Mouse (Mus musculus): ENCODE results near the gene Slc46a1. TPM values are rescaled to one million over a fixed set of nuclear protein-coding genes. Genes with fewer than 3 reads are reported as not detected.
A peak's percentile ranks its signal among the peaks of the same experiment; 100 is the strongest.

Slc46a1 gene
- polyA plus RNA-seq, 1 experiment from 2014 or later, result 16.9 TPM

DNA sequence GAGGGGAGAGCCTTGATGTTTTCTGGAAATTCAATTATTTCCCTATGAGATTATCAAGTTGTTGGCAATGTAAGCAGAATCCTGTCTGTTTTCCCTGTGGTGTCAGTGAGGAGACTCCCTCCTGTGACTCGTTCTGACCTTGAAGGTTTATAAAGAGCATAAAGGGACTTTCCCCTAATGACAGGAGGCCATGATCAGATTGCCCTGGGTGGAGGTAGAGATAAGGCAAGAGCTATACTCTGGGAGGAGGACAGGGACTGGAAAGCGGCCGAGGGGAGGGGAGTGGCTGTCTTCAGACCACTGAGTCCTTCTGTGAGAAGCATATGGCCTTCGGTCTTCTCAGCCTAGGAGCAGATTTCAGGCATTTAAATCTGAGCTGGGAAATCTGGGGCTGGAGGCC is 31.4 kb upstream of the Slc46a1 start:
- no peaks in the 10 kb centered on the region for H3K27me3 ChIP-seq
- peaks cover 6% of the 10 kb centered on the region; the same call in 1 of the 2 replicates for H3K4me1 ChIP-seq (replicated peaks)
- ATAC-seq (ENCODE audit: low read depth), result no peak
- H3K9ac ChIP-seq, result no peak overlapping the region
- H3K4me2 ChIP-seq, result no peak overlapping the region
- 81% methylated on average over 4 of the region's 4 CpGs for WGBS
- no peaks in the 10 kb centered on the region for H3K9me3 ChIP-seq
- no peak overlapping the region for H3K27ac ChIP-seq (replicated peaks)
- H3K4me3 ChIP-seq, result no peak overlapping the region
- no peaks in the 10 kb centered on the region for H3K36me3 ChIP-seq

DNA sequence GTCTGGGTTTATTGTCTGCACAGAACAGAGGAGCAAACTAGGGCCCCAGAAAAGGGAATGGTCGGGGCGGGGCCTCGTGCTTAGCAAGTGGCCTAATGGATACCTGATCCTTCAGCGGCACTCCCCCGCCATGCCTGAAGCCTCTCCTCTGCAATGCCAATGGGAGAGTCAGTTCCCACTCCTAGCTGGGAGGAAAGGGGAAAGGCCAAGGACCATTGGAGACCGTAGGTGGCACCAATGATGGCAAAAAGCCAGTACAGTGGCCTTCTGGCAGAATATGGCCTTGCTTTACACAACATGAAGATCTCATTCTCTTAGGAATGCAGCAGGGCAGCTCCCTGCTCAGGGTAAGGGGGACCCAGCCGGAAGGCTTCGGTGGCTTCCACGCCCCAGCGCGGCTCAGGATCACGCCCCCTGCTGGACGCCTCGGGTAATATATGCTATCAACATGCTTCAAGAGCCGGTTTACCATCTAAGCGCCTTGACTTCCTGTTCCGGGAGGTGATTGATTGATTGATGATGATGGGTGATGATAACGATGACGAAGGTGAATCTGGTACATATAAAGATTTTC is 29.6 kb upstream of the Slc46a1 start:
- Histone ChIP-seq H3K27me3 (no peaks in the 10 kb centered on the region), H3K36me3 (no peaks in the 10 kb centered on the region), H3K9ac (no peak overlapping the region), H3K4me3 (no peak overlapping the region), H3K9me3 (no peaks in the 10 kb centered on the region), H3K27ac (replicated peaks) (no peak overlapping the region), H3K4me2 (peak overlapping the region; percentile 11; the same call in 1 of the 2 replicates), H3K4me1 (replicated peaks) (peaks cover 6% of the 10 kb centered on the region; the same call in 1 of the 2 replicates)
- no peak for ATAC-seq (ENCODE audit: low read depth)
- WGBS, result 5% methylated on average over 19 of the region's 19 CpGs

DNA sequence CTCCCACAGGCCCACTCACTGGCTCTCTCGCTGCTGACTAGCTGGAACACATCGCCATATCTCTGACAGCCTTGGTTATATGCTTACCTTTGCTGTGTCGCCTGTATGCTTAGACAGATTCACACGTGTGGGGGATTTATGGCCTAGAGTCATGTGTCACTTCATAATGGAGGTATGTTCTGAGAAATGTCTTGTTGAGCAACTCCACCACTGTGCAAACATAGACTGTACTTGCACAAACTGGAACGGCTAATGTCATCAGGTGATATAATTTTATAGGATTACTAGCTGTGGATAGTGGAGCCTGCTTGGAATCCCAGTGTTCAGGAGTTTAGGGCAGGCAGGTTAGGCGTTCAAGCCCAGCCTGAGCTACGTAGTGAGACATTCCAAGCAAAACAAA is 28.3 kb upstream of the Slc46a1 start:
- H3K27ac ChIP-seq (replicated peaks), result no peak overlapping the region
- ATAC-seq (ENCODE audit: low read depth), result no peak
- H3K4me3 ChIP-seq, result no peak overlapping the region
- peaks cover 6% of the 10 kb centered on the region; the same call in 1 of the 2 replicates for H3K4me1 ChIP-seq (replicated peaks)
- H3K36me3 ChIP-seq, result no peaks in the 10 kb centered on the region
- no peaks in the 10 kb centered on the region for H3K27me3 ChIP-seq
- H3K4me2 ChIP-seq, result no peak overlapping the region
- no peaks in the 10 kb centered on the region for H3K9me3 ChIP-seq
- WGBS, result 90% methylated on average over 7 of the region's 7 CpGs
- no peak overlapping the region for H3K9ac ChIP-seq

DNA sequence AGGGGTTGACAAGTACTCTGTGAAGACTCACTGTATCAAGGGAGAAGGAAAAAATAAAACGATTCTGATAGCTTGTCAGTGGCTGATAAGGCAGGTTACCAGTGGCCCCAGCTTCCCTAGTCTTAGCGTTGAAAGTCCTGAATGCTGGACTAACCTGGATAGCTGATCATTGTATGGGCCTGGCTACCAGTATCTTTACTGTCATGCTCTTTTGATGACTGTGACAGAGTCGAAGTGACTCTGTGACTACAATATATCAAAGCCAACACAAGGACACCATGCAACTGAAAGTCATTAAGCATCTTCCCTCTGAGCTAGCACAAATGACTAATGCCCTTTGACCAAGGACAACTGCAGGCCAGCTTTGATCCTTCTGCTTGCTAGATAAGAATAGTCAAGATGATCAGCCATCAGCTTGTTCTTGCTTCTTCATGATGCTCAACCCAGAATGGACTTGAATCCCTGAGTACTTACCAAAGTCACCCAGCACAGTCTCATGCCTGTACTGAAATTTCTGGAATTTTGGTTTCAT is 27.0 kb upstream of the Slc46a1 start:
- peaks cover 6% of the 10 kb centered on the region; the same call in 1 of the 2 replicates for H3K4me1 ChIP-seq (replicated peaks)
- ATAC-seq (ENCODE audit: low read depth), result no peak
- H3K9me3 ChIP-seq, result no peaks in the 10 kb centered on the region
- no peak overlapping the region for H3K9ac ChIP-seq
- 76% methylated on average over 3 of the region's 3 CpGs for WGBS
- H3K27ac ChIP-seq (replicated peaks), result no peak overlapping the region
- H3K4me3 ChIP-seq, result no peak overlapping the region
- H3K4me2 ChIP-seq, result no peak overlapping the region
- no peaks in the 10 kb centered on the region for H3K36me3 ChIP-seq
- H3K27me3 ChIP-seq, result no peaks in the 10 kb centered on the region

DNA sequence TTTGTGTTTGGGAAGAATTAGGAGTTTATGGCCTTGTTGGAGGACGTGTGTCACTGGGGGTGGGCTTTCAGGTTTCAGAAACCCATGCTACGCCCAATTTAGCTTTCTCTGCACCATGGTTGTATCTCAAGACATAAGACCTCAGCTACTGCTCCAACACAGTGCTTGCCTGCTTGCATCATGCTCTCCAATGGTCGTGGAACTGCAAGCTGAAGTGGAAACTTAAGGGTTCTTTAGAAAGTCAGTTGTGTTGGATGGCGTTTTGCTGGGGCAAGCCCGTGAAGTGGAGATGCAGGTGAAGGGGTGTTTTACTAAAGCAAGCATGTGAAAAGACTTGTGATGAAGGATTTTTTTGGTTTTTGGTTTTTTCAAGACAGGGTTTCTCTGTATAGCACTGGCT is 22.4 kb upstream of the Slc46a1 start:
- no peaks in the 10 kb centered on the region for H3K9me3 ChIP-seq
- H3K27ac ChIP-seq (replicated peaks), result no peak overlapping the region
- H3K36me3 ChIP-seq, result no peaks in the 10 kb centered on the region
- H3K9ac ChIP-seq, result no peak overlapping the region
- no peak overlapping the region for H3K4me3 ChIP-seq
- H3K27me3 ChIP-seq, result no peaks in the 10 kb centered on the region
- no peaks in the 10 kb centered on the region for H3K4me1 ChIP-seq (replicated peaks)
- no peak overlapping the region for H3K4me2 ChIP-seq
- 71% methylated on average over 5 of the region's 5 CpGs for WGBS
- no peak for ATAC-seq (ENCODE audit: low read depth)

DNA sequence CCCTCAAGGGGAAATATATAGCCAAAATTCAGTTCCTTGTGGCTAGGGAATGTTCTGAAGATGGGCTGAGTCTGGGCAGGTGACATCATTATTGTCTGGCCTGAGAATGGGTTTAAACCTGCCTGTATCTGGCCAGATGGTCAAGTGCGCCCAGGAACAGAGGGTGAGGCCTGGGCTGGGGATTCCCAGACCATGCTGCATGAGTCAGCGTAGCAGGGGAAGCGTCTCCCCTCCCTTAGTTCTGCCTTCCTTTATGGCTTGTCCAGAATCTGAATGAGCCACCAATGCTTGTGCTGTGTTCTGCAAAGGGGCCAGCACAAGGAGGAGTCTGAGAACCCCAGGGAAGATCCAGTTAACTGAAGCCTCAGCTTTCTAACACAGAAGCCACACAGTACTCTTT is 18.3 kb upstream of the Slc46a1 start:
- Histone ChIP-seq H3K9me3 (no peaks in the 10 kb centered on the region), H3K27me3 (no peaks in the 10 kb centered on the region; the same call in 1 of the 2 replicates), H3K27ac (replicated peaks) (no peak overlapping the region), H3K9ac (no peak overlapping the region), H3K36me3 (no peaks in the 10 kb centered on the region), H3K4me2 (no peak overlapping the region), H3K4me3 (no peak overlapping the region), H3K4me1 (replicated peaks) (no peaks in the 10 kb centered on the region)
- 64% methylated on average over 3 of the region's 3 CpGs for WGBS
- no peak for ATAC-seq (ENCODE audit: low read depth)

DNA sequence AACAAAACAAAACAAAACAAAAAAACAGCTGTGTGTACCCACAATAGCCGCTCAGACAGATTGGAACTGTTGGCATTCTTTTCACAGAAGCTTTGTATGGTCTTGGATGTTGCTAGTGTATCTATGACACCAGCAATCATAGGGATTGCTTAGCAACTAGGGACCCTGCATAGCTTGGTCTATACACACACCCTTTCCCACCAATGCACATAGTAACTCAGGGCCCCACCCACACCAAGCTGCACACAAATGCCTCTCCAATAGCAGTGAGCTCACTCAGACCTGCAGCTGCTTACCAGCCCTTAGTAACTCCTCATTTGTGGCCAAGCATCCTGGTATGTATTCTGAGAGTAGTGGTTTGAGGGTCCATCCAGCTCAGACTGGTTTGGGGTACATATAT is 17.3 kb upstream of the Slc46a1 start:
- no peak overlapping the region for H3K4me3 ChIP-seq
- no peaks in the 10 kb centered on the region for H3K4me1 ChIP-seq (replicated peaks)
- H3K27ac ChIP-seq (replicated peaks), result no peak overlapping the region
- 83% methylated on average over 1 of the region's 1 CpGs for WGBS
- no peaks in the 10 kb centered on the region for H3K36me3 ChIP-seq
- no peaks in the 10 kb centered on the region for H3K9me3 ChIP-seq
- ATAC-seq (ENCODE audit: low read depth), result no peak
- H3K4me2 ChIP-seq, result no peak overlapping the region
- no peaks in the 10 kb centered on the region; the same call in 1 of the 2 replicates for H3K27me3 ChIP-seq
- H3K9ac ChIP-seq, result no peak overlapping the region

DNA sequence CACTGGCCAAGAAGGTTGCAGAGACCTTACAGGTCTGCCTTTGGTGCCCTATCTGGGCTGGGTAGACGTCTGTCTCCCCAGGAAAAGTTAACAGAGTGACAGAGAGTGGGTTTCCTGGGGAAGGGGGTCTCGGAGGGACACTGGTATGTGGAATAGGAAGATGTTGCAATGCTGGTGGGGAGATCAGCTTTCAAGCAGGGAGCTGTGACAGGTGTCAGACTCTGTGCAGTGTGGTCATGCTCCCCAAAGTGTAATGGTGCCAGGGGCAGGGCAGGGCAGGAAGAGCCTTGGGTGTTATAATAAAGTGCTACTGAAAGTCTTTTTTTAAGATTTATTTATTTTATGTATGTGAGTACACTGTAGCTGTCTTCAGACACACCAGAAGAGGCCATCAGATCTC is 15.2 kb upstream of the Slc46a1 start:
- Histone ChIP-seq H3K4me3 (no peak overlapping the region), H3K9me3 (no peaks in the 10 kb centered on the region), H3K4me2 (no peak overlapping the region), H3K36me3 (no peaks in the 10 kb centered on the region), H3K4me1 (replicated peaks) (no peaks in the 10 kb centered on the region), H3K9ac (no peak overlapping the region), H3K27ac (replicated peaks) (no peak overlapping the region), H3K27me3 (no peaks in the 10 kb centered on the region; the same call in 1 of the 2 replicates)
- no peak for ATAC-seq (ENCODE audit: low read depth)
- WGBS, result 64% methylated on average over 2 of the region's 2 CpGs

DNA sequence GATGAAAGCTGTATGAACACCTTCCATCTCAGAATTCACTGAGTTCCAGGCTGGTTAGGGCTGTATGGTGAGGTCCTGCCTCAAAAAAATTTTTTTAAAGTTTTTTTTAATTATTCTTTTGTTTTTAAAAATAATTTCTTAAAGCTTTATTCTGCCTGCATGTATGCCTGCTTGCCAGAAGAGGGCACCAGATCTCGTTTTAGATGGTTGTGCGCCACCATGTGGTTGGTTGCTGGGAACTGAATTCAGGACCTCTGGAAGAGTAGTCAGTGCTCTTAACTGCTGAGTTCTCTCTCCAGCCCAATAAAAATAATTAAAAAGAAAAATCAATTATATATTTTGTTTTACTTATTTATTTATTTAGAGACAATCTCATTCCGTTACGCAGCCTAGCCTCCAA is 11.8 kb upstream of the Slc46a1 start:
- Histone ChIP-seq H3K27ac (replicated peaks) (no peak overlapping the region), H3K36me3 (no peaks in the 10 kb centered on the region), H3K9me3 (no peaks in the 10 kb centered on the region), H3K4me3 (no peak overlapping the region), H3K27me3 (no peaks in the 10 kb centered on the region; the same call in 1 of the 2 replicates), H3K4me2 (no peak overlapping the region), H3K4me1 (replicated peaks) (no peaks in the 10 kb centered on the region), H3K9ac (no peak overlapping the region)
- no peak for ATAC-seq (ENCODE audit: low read depth)
- WGBS, result 11% methylated on average over 4 of the region's 4 CpGs

DNA sequence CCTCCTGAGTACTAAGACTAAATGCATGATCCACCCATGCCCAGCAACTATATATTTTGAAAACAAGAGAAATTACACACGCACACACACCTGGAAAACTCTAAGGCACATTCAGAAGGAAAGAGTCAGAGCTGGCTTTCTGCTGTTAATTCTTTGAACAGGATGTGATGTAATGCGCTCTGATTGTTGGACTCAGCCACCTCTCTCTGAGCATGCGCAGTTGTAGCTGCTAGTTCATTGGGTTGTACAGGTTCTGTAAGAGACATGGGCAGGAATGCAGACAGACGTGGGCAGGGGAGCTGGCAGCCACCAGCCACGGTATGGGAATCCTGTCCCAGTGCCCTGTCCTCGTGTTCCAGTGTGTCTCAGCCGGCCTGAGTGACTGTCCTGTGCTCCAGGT is 11.2 kb upstream of the Slc46a1 start:
- no peak overlapping the region for H3K4me3 ChIP-seq
- no peak overlapping the region for H3K9ac ChIP-seq
- H3K4me1 ChIP-seq (replicated peaks), result no peaks in the 10 kb centered on the region
- H3K9me3 ChIP-seq, result no peaks in the 10 kb centered on the region
- no peaks in the 10 kb centered on the region; the same call in 1 of the 2 replicates for H3K27me3 ChIP-seq
- ATAC-seq (ENCODE audit: low read depth), result no peak
- no peak overlapping the region for H3K4me2 ChIP-seq
- WGBS, result 73% methylated on average over 7 of the region's 7 CpGs
- H3K36me3 ChIP-seq, result no peaks in the 10 kb centered on the region
- no peak overlapping the region for H3K27ac ChIP-seq (replicated peaks)

DNA sequence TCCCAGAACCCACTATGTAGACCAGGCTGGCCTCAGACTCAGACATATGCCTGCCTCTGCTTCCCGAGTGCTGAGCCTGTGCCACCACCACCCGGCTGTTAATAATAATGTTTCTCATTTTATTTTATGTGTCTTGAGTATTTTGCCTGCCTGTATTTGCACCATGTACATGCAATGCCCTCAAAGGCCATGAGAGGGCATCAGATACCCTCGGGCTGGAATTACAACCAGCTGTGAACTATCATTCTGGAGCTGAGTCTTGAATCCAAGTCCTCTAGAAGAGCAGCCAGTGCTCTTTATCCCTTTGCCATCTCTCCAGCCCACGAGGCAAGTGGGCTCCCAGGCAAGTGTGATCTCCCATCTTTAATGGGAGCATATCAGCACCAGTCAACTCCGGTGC is 10.2 kb upstream of the Slc46a1 start:
- Histone ChIP-seq H3K36me3 (no peaks in the 10 kb centered on the region), H3K4me1 (replicated peaks) (no peaks in the 10 kb centered on the region), H3K9ac (no peak overlapping the region), H3K4me2 (no peak overlapping the region), H3K9me3 (no peaks in the 10 kb centered on the region), H3K27ac (replicated peaks) (no peak overlapping the region), H3K27me3 (no peaks in the 10 kb centered on the region; the same call in 1 of the 2 replicates), H3K4me3 (no peak overlapping the region)
- WGBS, result 52% methylated on average over 5 of the region's 5 CpGs
- no peak for ATAC-seq (ENCODE audit: low read depth)

DNA sequence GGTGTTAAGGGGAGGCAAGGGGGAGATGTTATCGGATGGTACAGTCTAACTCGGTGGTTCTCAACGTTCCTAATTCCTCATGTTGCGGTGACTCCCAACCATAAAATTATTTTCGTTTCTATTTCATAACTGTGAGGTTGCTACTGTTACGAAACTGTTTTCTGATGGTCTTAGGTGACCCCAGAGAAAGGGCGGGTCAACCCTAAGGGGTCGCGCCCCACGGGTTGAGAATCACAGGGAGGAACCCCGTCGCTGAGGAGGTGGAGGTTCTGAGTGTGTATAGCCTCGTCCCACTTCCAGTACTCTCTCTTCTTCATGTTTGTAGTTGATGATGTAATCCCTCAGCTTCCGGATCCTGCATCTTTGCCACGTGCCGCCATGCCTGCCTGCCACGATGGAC is 6.8 kb upstream of the Slc46a1 start:
- Histone ChIP-seq H3K27ac (replicated peaks) (no peak overlapping the region), H3K9me3 (no peaks in the 10 kb centered on the region), H3K9ac (no peak overlapping the region), H3K36me3 (no peaks in the 10 kb centered on the region), H3K4me3 (no peak overlapping the region), H3K4me1 (replicated peaks) (no peaks in the 10 kb centered on the region), H3K27me3 (no peaks in the 10 kb centered on the region), H3K4me2 (no peak overlapping the region)
- no peak for ATAC-seq (ENCODE audit: low read depth)
- 82% methylated on average over 17 of the region's 17 CpGs for WGBS

DNA sequence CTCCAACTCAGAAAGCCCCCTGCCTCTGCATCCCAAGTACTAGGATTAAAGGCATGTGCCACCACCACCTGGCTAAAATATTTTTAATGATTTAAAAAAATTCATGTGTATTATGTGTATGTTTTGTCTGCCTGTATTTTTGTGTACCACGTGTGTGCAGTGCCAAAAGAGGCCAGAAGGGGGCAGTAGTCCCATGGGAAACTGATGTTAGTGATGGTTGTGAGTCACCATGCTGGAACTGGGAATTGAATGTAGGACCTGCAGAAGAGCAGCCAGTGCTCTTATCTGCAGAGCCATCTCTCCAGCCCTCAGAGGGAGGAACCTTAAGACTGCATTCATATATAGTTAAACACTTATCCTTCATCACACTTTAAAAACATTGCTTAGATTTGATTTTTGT is 3.6 kb upstream of the Slc46a1 start:
- H3K9ac ChIP-seq, result no peak overlapping the region
- peaks cover 15% of the 10 kb centered on the region for H3K4me1 ChIP-seq (replicated peaks)
- H3K4me2 ChIP-seq, result no peak overlapping the region
- 64% methylated on average over 1 of the region's 1 CpGs for WGBS
- H3K4me3 ChIP-seq, result no peak overlapping the region
- H3K27me3 ChIP-seq, result no peaks in the 10 kb centered on the region
- H3K36me3 ChIP-seq, result no peaks in the 10 kb centered on the region
- no peaks in the 10 kb centered on the region for H3K9me3 ChIP-seq
- H3K27ac ChIP-seq (replicated peaks), result no peak overlapping the region
- no peak for ATAC-seq (ENCODE audit: low read depth)
